Mouse (Mus musculus): ENCODE results near the gene Rasip1.

The Rasip1 gene

GRCm38 (mm10) chr7:45623507-45623906 is 3.8 kb upstream of the Rasip1 start:
- DNase-seq (ENCODE audit: low read depth, low spot score), result no peak

DNA sequence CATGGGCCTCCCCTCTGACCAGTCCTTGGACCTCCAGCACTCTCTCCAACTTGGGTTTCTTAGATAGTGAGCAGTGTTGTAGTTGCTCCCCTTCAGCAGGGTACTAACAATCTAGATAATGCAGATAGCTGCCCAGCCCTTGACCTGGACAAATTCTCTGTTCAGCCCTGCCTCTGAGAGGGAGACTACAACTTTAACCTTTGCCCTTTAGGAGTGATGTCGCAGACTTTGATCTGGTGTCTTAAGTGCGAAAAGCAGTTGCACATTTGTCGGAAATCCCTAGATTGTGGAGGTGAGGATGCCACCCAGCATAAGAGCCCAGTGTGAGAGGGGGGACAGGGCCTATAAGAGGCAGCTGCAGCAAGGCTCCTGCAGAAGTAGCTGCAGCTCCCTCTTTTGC is 2.6 kb upstream of the Rasip1 start:
- no peak for DNase-seq (ENCODE audit: low read depth, low spot score)

GRCm38 (mm10) chr7:45625481-45625880 is 1.8 kb upstream of the Rasip1 start:
- no peak for DNase-seq (ENCODE audit: low read depth, low spot score)

GRCm38 (mm10) chr7:45626571-45627076 is 664 bp upstream of the Rasip1 start:
- DNase-seq (ENCODE audit: low read depth, low spot score), result no peak

- peak; percentile 93 for DNase-seq (ENCODE audit: low read depth, low spot score)
Observed at GRCm38 (mm10) chr7:45628364-45629294, 1.3 kb downstream of the Rasip1 start.

GRCm38 (mm10) chr7:45630064-45630907 is 3.0 kb downstream of the Rasip1 start:
- no peak for DNase-seq (ENCODE audit: low read depth, low spot score)

GRCm38 (mm10) chr7:45632499-45632898 is 5.2 kb downstream of the Rasip1 start:
- no peak for DNase-seq (ENCODE audit: low read depth, low spot score)

- DNase-seq (ENCODE audit: low read depth, low spot score), result peak; percentile 69
Observed at GRCm38 (mm10) chr7:45634946-45635681, 7.8 kb downstream of the Rasip1 start.

DNA sequence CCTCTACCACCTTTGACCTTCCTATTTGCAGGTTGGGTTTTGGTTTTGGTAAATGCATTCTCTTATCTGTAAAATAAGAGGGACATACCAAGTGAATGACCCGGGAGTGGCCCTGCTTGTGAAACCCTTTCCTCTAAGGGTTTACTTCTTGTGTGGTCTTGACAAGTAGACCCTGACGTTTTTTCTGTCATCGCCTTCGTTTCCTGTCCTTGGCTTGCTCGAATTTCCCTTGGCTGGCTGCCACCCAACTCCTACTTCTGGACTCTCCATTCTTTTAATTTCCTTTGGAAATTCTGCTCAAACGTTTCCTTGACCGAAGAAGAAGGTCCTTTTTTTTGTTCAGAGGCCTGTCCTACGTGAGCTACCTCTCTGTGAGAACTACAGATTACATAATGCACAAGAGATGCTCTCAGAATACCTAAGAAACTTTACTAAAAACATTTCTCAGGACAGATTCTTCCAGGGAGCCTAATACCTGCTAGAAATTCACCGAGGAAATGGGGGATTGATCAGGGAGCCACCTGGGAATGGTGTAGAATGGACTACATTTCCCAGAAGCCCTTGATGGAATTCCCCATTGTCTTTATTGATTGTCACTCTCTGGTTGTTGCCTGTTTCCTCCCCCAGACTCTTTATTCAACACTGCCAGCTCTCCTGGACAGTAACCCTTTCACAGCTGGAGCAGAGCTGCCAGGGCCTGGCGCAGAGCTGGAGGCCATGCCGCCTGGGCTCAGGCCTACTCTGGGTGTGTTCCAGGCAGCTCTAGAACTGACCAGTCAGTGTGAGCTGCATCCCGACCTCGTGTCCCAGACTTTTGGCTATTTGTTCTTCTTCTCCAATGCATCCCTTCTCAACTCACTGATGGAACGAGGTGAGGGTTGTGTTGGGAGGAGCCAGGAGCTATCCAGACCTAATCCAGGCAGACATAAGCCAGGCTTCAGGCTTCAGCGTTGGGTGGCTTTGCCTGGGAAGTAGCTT is 8.7 kb downstream of the Rasip1 start:
- no peak for DNase-seq (ENCODE audit: low read depth, low spot score)

DNA sequence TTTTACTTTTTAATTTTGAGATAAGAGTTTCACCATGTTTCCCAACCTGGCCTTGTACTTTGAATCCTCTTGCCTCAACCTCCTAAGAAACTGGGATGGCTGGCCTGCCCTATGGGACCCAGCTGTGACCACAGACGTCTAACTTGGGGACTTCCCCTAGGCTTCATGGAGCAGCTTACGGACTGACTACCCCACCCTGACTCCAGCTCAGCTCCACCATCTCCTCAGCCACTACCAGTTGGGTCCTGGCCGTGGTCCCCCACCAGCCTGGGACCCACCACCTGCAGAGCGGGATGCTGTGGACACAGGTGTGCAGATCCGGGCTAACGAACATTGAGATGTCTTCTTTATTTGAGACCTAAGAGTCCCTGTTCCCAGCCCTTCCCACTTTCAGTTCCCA is 10.4 kb downstream of the Rasip1 start:
- DNase-seq (ENCODE audit: low read depth, low spot score), result no peak

DNA sequence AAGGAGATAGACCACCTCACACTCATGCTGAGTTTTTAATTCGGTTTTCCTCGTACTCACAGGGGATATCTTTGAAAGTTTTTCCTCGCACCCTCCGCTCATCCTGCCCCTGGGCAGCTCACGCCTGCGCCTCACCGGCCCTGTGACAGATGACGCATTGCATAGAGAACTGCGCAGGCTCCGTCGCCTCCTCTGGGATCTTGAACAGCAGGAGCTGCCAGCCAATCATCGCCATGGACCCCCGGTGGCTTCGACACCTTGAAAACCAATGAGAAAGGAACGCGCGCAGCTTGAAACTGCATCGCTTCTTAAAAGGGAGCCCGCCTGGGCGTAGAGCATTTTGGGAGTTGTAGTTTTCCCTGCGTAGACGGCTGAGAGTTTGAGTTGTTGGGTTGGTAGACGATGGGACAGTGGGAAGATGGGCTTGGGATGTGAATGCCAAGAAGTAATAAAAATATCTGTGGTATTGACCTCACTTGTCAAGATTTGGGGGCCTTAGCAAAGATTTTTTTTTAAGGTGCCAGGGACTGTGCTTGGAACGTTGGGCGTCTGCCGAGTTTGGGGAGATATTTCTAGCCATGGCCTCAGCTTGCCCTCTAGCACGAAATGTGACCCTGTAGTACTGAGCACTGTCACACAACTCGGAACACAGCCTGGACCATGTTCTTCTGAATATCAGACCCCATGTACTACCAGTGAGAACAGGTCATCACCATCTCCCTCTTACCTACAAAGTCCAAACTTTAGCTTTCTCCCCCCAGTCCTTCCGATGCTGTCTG is 11.5 kb downstream of the Rasip1 start:
- DNase-seq (ENCODE audit: low read depth, low spot score), result no peak

DNA sequence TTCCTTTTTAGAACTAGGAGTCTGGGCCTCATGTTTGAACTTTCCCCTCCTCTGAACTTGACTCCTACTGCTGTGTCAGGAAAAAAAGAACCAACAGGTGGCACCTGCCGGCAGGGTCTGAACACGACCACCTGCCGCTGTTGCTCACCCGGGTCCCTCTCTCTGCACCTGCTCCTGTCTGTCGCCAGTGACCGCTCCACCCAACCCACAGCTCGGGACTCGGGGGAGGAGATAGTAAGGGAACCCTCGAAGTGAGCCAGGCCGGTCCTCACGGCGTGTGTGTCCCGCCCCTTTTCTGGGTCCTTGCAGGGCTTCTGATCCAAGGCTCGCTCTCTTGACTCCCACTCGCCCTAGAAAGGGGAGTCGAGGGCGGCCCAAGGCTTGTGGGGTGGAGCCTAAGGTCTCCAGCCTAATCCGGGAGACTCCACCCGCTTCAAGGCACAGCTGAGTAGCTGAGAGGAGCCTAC is 12.3 kb downstream of the Rasip1 start, which contains the start of gene Mamstr:
Gene Mamstr, plus strand, starts transcription at position 417 of the 467 bp plus-strand sequence.
- DNase-seq (ENCODE audit: low read depth, low spot score), result no peak

DNA sequence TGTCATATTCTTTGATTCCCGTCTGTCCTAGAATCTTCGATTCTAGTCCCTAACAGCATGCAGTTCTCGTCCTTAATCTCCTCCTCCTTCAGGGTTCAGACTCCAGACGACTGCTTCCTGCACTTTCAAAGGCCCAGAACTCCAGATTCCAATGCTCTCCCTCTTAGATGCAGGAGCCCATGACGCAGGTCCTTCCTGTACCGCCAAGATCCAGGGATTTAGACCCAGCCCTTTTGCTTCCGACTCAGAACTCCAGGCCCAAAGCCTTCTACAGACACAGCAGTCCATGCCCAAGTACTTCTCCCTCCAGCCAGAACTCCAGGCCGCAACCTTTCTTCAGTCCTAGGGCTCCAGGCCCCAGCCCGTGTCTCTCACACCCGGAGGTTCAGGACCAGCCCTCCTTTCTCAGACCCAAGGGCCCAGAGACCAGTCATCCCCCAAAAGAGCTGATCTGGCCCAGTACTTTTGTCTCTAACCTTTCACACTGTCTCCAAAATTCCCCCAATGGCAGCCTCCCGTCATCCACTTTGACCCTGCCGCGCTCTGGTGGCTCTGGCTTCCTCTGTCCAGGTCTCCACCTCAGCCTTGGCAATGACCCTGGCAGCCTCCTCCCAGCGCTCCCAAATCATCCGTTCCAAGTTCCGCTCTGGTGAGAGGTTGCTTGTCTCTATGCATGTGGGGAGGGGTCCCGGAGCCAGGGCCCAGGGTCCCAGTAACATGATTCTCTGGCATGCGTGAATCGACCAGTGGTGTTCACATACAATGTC is 13.1 kb downstream of the Rasip1 start:
- DNase-seq (ENCODE audit: low read depth, low spot score), result no peak

GRCm38 (mm10) chr7:45641391-45642040 is 14.2 kb downstream of the Rasip1 start:
- DNase-seq (ENCODE audit: low read depth, low spot score), result no peak

DNA sequence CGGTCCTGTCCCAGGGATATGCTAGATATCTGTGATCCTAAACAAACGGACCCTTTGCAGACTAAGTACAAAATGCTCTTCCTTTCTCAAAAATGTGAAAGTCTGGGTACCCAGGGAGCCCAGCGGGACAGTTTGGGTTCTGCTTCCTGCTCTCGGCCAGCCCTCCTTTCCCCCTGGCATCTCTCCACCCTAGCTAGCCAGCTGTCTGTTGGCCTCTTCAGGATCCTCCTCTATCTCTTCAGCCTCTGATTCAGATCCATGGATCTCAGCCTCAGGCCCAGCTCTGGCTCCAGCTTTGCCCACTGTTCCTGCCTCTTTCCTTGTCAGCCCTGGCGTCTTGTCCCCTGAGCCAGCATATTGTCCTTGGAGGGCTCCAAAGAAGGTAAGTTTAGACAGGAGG is 14.8 kb downstream of the Rasip1 start:
- DNase-seq (ENCODE audit: low read depth, low spot score), result no peak

- DNase-seq (ENCODE audit: low read depth, low spot score), result no peak
Observed at GRCm38 (mm10) chr7:45642503-45643255, 15.4 kb downstream of the Rasip1 start.

DNA sequence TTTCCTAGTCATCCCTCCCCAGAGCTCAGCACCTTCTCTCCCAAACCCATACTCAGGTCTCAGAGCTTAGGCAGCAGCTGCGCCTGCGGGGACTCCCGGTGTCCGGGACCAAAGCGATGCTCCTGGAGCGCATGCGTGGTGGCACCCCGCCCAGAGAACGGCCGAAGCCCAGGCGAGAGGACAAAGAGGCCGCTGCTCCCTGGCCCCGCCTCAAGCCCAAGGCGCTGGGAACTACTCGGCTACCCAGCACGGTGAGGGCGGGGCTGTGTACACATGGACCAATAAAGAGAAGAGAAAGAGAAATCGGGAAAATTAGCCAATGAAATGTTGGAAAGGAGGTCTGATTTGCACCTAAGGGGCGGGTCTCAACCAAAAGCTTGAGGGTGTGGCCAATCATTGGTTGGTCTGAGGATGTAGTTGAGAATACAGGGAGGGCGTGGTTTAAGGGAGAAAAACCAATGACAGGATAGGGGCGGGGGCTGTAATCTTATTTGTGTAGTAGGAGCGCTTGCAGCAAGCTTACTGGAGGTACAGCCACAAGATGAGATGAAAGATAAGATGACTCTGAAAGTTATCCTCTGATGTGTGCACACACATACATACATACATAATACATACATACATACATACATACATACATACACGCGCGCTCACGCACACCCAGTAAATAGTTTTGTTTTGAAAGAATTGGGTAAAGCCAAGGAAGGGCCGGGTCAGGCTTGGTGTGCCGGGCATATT is 16.3 kb downstream of the Rasip1 start:
- peak; percentile 97 for DNase-seq (ENCODE audit: low read depth, low spot score)

All from A20 (cell line).